ENCODE assay signal across 26 mouse cellular contexts in genomic region chr3:142239298-142239697, GRCm38 (mm10).
A peak's percentile ranks its signal among the peaks of the same experiment; 100 is the strongest.
DNase-seq lines count a peak whose midpoint lies in the region; ATAC-seq and TF ChIP-seq lines count a peak whose summit lies in the region.
"Had no signal": no experiment of that assay in that cellular context is flagged by ENCODE, and none has a peak within 500 bp of the region (broad histone marks: within the 10 kb centered on the region; RNA-seq: fewer than 3 reads in every experiment).

No protein-coding gene starts in this region.

- no peak for TF ChIP-seq CTCF in stomach, postnatal 0 days (IDR thresholded peaks at IDR 0.05; ENCODE audit: low read depth)

- H3K4me1 ChIP-seq in kidney, embryonic 15.5 days: peaks cover 19% of the 10 kb centered on the region
- H3K4me1 ChIP-seq in liver, embryonic 16.5 days (ENCODE audit: control insufficient read depth, low read depth, low read length): no peaks in the 10 kb centered on the region
- no peaks in the 10 kb centered on the region for H3K4me1 ChIP-seq in stomach, postnatal 0 days (replicated peaks; ENCODE audit: control insufficient read depth, insufficient read depth)
- H3K4me1 ChIP-seq: heart, embryonic 12.5 days; heart, embryonic 15.5 days had no signal

- H3K27ac ChIP-seq in kidney, embryonic 15.5 days: peak overlapping the region; percentile 37; the same call in 1 of the 2 replicates
- H3K27ac ChIP-seq in liver, embryonic 16.5 days (ENCODE audit: low read length): no peak overlapping the region
- no peak overlapping the region for H3K27ac ChIP-seq in stomach, postnatal 0 days (replicated peaks)
- H3K27ac ChIP-seq: embryonic facial prominence, embryonic 10.5 days; embryonic facial prominence, embryonic 13.5 days; forebrain, embryonic 12.5 days; heart, embryonic 15.5 days; hindbrain, embryonic 14.5 days; hindbrain, postnatal 0 days had no signal

- H3K9ac ChIP-seq in kidney, embryonic 15.5 days: no peak overlapping the region
- H3K9ac ChIP-seq in liver, embryonic 16.5 days (ENCODE audit: low read depth, low read length): no peak overlapping the region
- H3K9ac ChIP-seq in stomach, postnatal 0 days (ENCODE audit: low read length): no peak overlapping the region
- H3K9ac ChIP-seq: embryonic facial prominence, embryonic 13.5 days; forebrain, embryonic 12.5 days; forebrain, embryonic 15.5 days; heart, embryonic 12.5 days; heart, embryonic 15.5 days; hindbrain, embryonic 14.5 days had no signal

- no peaks in the 10 kb centered on the region for H3K9me3 ChIP-seq in kidney, embryonic 15.5 days (replicated peaks)
- H3K9me3 ChIP-seq in liver, embryonic 16.5 days (replicated peaks; ENCODE audit: control insufficient read depth, low read length): no peaks in the 10 kb centered on the region
- no peaks in the 10 kb centered on the region for H3K9me3 ChIP-seq in stomach, postnatal 0 days (ENCODE audit: control insufficient read depth, low read length)
- H3K9me3 ChIP-seq: embryonic facial prominence, embryonic 10.5 days; embryonic facial prominence, embryonic 13.5 days; forebrain, embryonic 12.5 days; forebrain, embryonic 15.5 days; heart, embryonic 12.5 days; heart, embryonic 15.5 days had no signal

- 77% methylated on average over 2 of the region's 2 CpGs for WGBS in kidney, embryonic 15.5 days
- WGBS in liver, embryonic 16.5 days (ENCODE audit: insufficient replicate concordance): 79% methylated on average over 2 of the region's 2 CpGs
- WGBS in stomach, postnatal 0 days: 94% methylated on average over 2 of the region's 2 CpGs

- no peak for TF ChIP-seq EP300 in stomach, postnatal 0 days (optimal IDR thresholded peaks at IDR 0.05)

- H3K36me3 ChIP-seq in kidney, embryonic 15.5 days: peaks cover 7% of the 10 kb centered on the region; the same call in 1 of the 2 replicates
- no peaks in the 10 kb centered on the region for H3K36me3 ChIP-seq in liver, embryonic 16.5 days (ENCODE audit: control insufficient read depth, insufficient read depth)
- H3K36me3 ChIP-seq in stomach, postnatal 0 days (ENCODE audit: control insufficient read depth, insufficient read depth, low read length): no peaks in the 10 kb centered on the region; the same call in 1 of the 2 replicates
- H3K36me3 ChIP-seq: embryonic facial prominence, embryonic 13.5 days; forebrain, embryonic 15.5 days had no signal

- no peak for ATAC-seq in kidney, embryonic 15.5 days (replicated peaks; ENCODE audit: low FRiP score)
- ATAC-seq in liver, embryonic 16.5 days (ENCODE audit: low read depth): peak; percentile 72
- no peak for ATAC-seq in stomach, postnatal 0 days (ENCODE audit: low FRiP score, low TSS enrichment)
- ATAC-seq: activated CD4-positive, CD25-positive, alpha-beta regulatory T cell, adult 4 months; hindbrain, postnatal 0 days had no signal

- no peaks in the 10 kb centered on the region for H3K27me3 ChIP-seq in kidney, embryonic 15.5 days
- H3K27me3 ChIP-seq in liver, embryonic 16.5 days (ENCODE audit: control insufficient read depth, insufficient read depth, low read depth, low read length): no peaks in the 10 kb centered on the region
- H3K27me3 ChIP-seq in stomach, postnatal 0 days (ENCODE audit: control insufficient read depth, insufficient read depth, low read length): no peaks in the 10 kb centered on the region
- H3K27me3 ChIP-seq: forebrain, embryonic 12.5 days; forebrain, embryonic 15.5 days; heart, embryonic 12.5 days; heart, embryonic 15.5 days had no signal

- DNase-seq in kidney, postnatal 10 days: no peak
- no peak for DNase-seq in liver
- DNase-seq in stomach, postnatal 0 days (ENCODE audit: low spot score): peak; percentile 3
- DNase-seq in layer of hippocampus, adult 18-20 months (ENCODE audit: low spot score in 2 of 2): no peak
- DNase-seq: adrenal gland, postnatal 10 days; adrenal gland, postnatal 36 days; cerebellum, adult 18-20 months; cerebellum, adult 9-10 months; cerebellum, postnatal 36 days; embryo, embryonic 11 days; gastrocnemius, postnatal 25 days; heart, adult 18-20 months; heart, postnatal 10 days; heart, postnatal 4 days had no signal

- H3K4me3 ChIP-seq in kidney, embryonic 15.5 days (replicated peaks): no peak overlapping the region
- no peak overlapping the region for H3K4me3 ChIP-seq in liver, embryonic 16.5 days (ENCODE audit: low read depth, low read length)
- H3K4me3 ChIP-seq in stomach, postnatal 0 days (ENCODE audit: low read depth, low read length): no peak overlapping the region
- H3K4me3 ChIP-seq: embryonic facial prominence, embryonic 10.5 days; embryonic facial prominence, embryonic 13.5 days; erythroblast, embryonic 14.5 days; forebrain, embryonic 12.5 days; forebrain, embryonic 15.5 days; heart, embryonic 12.5 days; heart, embryonic 15.5 days had no signal

- no peak overlapping the region for H3K4me2 ChIP-seq in kidney, embryonic 15.5 days
- H3K4me2 ChIP-seq in liver, embryonic 16.5 days (ENCODE audit: low read depth, low read length): no peak overlapping the region
- no peak overlapping the region for H3K4me2 ChIP-seq in stomach, postnatal 0 days (replicated peaks; ENCODE audit: low read depth)
- H3K4me2 ChIP-seq: embryonic facial prominence, embryonic 13.5 days; forebrain, embryonic 12.5 days; forebrain, embryonic 15.5 days; heart, embryonic 12.5 days; heart, embryonic 15.5 days; hindbrain, embryonic 14.5 days had no signal
